12 mouse cellular contexts compared by ENCODE assay signal in genomic region chr8:107205164-107205563, GRCm38 (mm10). TPM values are rescaled to one million over a fixed set of nuclear protein-coding genes. Genes with fewer than 3 reads are reported as not detected.
DNase-seq lines count a peak whose midpoint lies in the region; ATAC-seq and TF ChIP-seq lines count a peak whose summit lies in the region.
"Had no signal": no experiment of that assay in that cellular context is flagged by ENCODE, and none has a peak within 500 bp of the region (broad histone marks: within the 10 kb centered on the region; RNA-seq: fewer than 3 reads in every experiment).

No protein-coding gene starts in this region.

- DNase-seq in forebrain, embryonic 11.5 days (ENCODE audit: low spot score) = no peak
- no peak for DNase-seq in kidney, postnatal 0 days (ENCODE audit: low spot score)
- DNase-seq in kidney, adult 8-10 months = no peak
- peak; percentile 12 for DNase-seq in right cerebral cortex, postnatal 4 days
- DNase-seq in right cerebral cortex, adult 2 months (ENCODE audit: low spot score in 2 of 2) = no peak
- DNase-seq in embryo, embryonic 11 days = no peak
- DNase-seq in spleen, postnatal 10 days (ENCODE audit: low spot score in 2 of 2) = no peak

- ATAC-seq in forebrain, embryonic 15.5 days (replicated peaks) = peak; percentile 19; the same call in 1 of the 2 replicates
- ATAC-seq in forebrain, embryonic 11.5 days (replicated peaks; ENCODE audit: low FRiP score) = no peak
- ATAC-seq in kidney, postnatal 0 days (replicated peaks; ENCODE audit: low FRiP score, low read depth) = 0 out of 2 replicates have a peak, but pooled peaks have one; percentile 18
- ATAC-seq: forebrain, embryonic 13.5 days had no signal

- H3K27ac ChIP-seq in forebrain, embryonic 15.5 days (replicated peaks) = no peak overlapping the region
- H3K27ac ChIP-seq in forebrain, embryonic 11.5 days (ENCODE audit: low read depth, low read length) = no peak overlapping the region
- H3K27ac ChIP-seq in kidney, postnatal 0 days = no peak overlapping the region
- H3K27ac ChIP-seq: limb, embryonic 13.5 days had no signal

- H3K4me2 ChIP-seq in forebrain, embryonic 15.5 days (replicated peaks) = no peak overlapping the region
- H3K4me2 ChIP-seq in forebrain, embryonic 11.5 days (ENCODE audit: low read depth, low read length, severe bottlenecking) = no peak overlapping the region
- H3K4me2 ChIP-seq in kidney, postnatal 0 days (ENCODE audit: low read length) = no peak overlapping the region
- H3K4me2 ChIP-seq: forebrain, embryonic 13.5 days; heart, embryonic 12.5 days; limb, embryonic 13.5 days; neural tube, embryonic 13.5 days had no signal

- no peaks in the 10 kb centered on the region for H3K36me3 ChIP-seq in forebrain, embryonic 15.5 days
- no peaks in the 10 kb centered on the region for H3K36me3 ChIP-seq in forebrain, embryonic 11.5 days (ENCODE audit: control insufficient read depth, insufficient read depth, low read length)
- H3K36me3 ChIP-seq in kidney, postnatal 0 days (ENCODE audit: insufficient read depth, low read length) = no peaks in the 10 kb centered on the region
- H3K36me3 ChIP-seq: heart, embryonic 12.5 days; limb, embryonic 13.5 days; neural tube, embryonic 13.5 days had no signal

- no peak for TF ChIP-seq CTCF in kidney, postnatal 0 days (IDR thresholded peaks at IDR 0.05; ENCODE audit: low read depth)

- no peaks in the 10 kb centered on the region for H3K27me3 ChIP-seq in forebrain, embryonic 15.5 days
- H3K27me3 ChIP-seq in forebrain, embryonic 11.5 days (ENCODE audit: control insufficient read depth, insufficient read depth, low read length) = no peaks in the 10 kb centered on the region
- no peaks in the 10 kb centered on the region for H3K27me3 ChIP-seq in kidney, postnatal 0 days (ENCODE audit: insufficient read depth, low read length)
- H3K27me3 ChIP-seq: forebrain, embryonic 13.5 days; limb, embryonic 13.5 days; neural tube, embryonic 13.5 days had no signal

- WGBS in forebrain, embryonic 15.5 days = 72% methylated on average over 9 of the region's 9 CpGs
- WGBS in forebrain, embryonic 11.5 days = 86% methylated on average over 9 of the region's 9 CpGs
- 91% methylated on average over 9 of the region's 9 CpGs for WGBS in kidney, postnatal 0 days

- H3K9me3 ChIP-seq in forebrain, embryonic 15.5 days = no peaks in the 10 kb centered on the region
- H3K9me3 ChIP-seq in forebrain, embryonic 11.5 days (ENCODE audit: control insufficient read depth, low read length) = no peaks in the 10 kb centered on the region
- H3K9me3 ChIP-seq in kidney, postnatal 0 days (replicated peaks; ENCODE audit: low read length) = no peaks in the 10 kb centered on the region
- H3K9me3 ChIP-seq: forebrain, embryonic 13.5 days; limb, embryonic 13.5 days; neural tube, embryonic 13.5 days had no signal

- H3K9ac ChIP-seq in forebrain, embryonic 15.5 days (replicated peaks) = no peak overlapping the region
- H3K9ac ChIP-seq in forebrain, embryonic 11.5 days (ENCODE audit: low read length) = no peak overlapping the region
- no peak overlapping the region for H3K9ac ChIP-seq in kidney, postnatal 0 days (ENCODE audit: low read depth, low read length)
- H3K9ac ChIP-seq: forebrain, embryonic 13.5 days; heart, embryonic 12.5 days had no signal

- H3K4me3 ChIP-seq in forebrain, embryonic 15.5 days = no peak overlapping the region
- H3K4me3 ChIP-seq in forebrain, embryonic 11.5 days (ENCODE audit: low read depth, low read length) = no peak overlapping the region
- H3K4me3 ChIP-seq in kidney, postnatal 0 days (replicated peaks; ENCODE audit: low read depth, low read length) = no peak overlapping the region
- H3K4me3 ChIP-seq: forebrain, embryonic 13.5 days; heart, embryonic 12.5 days; limb, embryonic 13.5 days; neural tube, embryonic 13.5 days had no signal

- peaks cover 13% of the 10 kb centered on the region; the same call in 1 of the 2 replicates for H3K4me1 ChIP-seq in forebrain, embryonic 15.5 days
- no peaks in the 10 kb centered on the region for H3K4me1 ChIP-seq in forebrain, embryonic 11.5 days (replicated peaks; ENCODE audit: control insufficient read depth, insufficient read depth, low read length)
- peaks cover 4% of the 10 kb centered on the region; the same call in 1 of the 2 replicates for H3K4me1 ChIP-seq in kidney, postnatal 0 days (replicated peaks; ENCODE audit: insufficient read depth, low read length)
- H3K4me1 ChIP-seq: forebrain, embryonic 13.5 days had no signal

RNA-seq across cellular contexts. Expression of gene Cyb5b, which starts 54.7 kb away (rescaled TPM):
- 103 and 105 TPM in 2 replicates for polyA plus RNA-seq in forebrain, embryonic 15.5 days (2015; fragmentation: Nextera tagmentation; extraction: Ambion mirVana)
- 168 and 173 TPM in 2 replicates for polyA plus RNA-seq in forebrain, embryonic 11.5 days (2014; fragmentation: Nextera tagmentation; extraction: Ambion mirVana)
- polyA plus RNA-seq in kidney, postnatal 0 days (2015; fragmentation: Nextera tagmentation; extraction: Ambion mirVana) = 116 and 126 TPM in 2 replicates
